Comparison of ENCODE assay signal across 8 mouse cellular contexts in the genomic region with DNA sequence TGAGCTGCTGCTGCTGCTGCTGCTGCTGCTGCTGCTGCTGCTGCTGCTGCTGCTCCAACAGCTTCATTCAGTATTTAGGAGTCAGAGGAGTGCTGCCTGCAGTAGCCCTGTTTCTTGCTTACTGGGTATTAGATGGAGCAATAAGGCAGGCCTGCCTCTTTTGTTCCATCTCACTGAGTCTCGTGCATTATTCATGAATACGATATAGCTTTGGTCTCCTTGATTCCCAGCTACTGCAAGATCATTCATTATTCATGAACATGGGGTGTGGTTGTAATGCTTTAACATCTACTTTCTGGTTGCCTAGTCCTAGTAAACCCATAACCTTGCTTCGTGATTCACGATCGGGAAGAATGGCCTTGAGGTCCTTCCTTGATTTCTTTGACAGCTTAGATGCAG. TPM values are rescaled to one million over a fixed set of nuclear protein-coding genes. Genes with fewer than 3 reads are reported as not detected.
DNase-seq lines count a peak whose midpoint lies in the region; ATAC-seq and TF ChIP-seq lines count a peak whose summit lies in the region.

No protein-coding gene starts in this region.

- 0 out of 2 replicates have a peak, but pooled peaks cover 2% of the 10 kb centered on the region for H3K36me3 ChIP-seq in intestine, embryonic 14.5 days (ENCODE audit: control insufficient read depth, insufficient read depth, low read length)
- H3K36me3 ChIP-seq in intestine, embryonic 16.5 days (ENCODE audit: control insufficient read depth, insufficient read depth, low read length): no peaks in the 10 kb centered on the region
- H3K36me3 ChIP-seq in MEL (ENCODE audit: control insufficient read depth in 1 of 2, insufficient read depth in 2 of 2, low read length in 2 of 2): peaks cover 11 to 47% of the 10 kb centered on the region in 2 experiments
- H3K36me3 ChIP-seq in forebrain, embryonic 13.5 days (ENCODE audit: poor library complexity, severe bottlenecking): peaks cover 7% of the 10 kb centered on the region; the same call in 1 of the 2 replicates
- peaks cover 6% of the 10 kb centered on the region; the same call in 1 of the 2 replicates for H3K36me3 ChIP-seq in midbrain, embryonic 12.5 days

- H3K9ac ChIP-seq in intestine, embryonic 14.5 days (ENCODE audit: low read length): no peak overlapping the region
- no peak overlapping the region for H3K9ac ChIP-seq in intestine, embryonic 16.5 days (ENCODE audit: low read depth, low read length)
- peak overlapping the region; percentile 41 for H3K9ac ChIP-seq in MEL (ENCODE audit: control insufficient read depth, low read depth, low read length, poor library complexity, severe bottlenecking)
- no peak overlapping the region for H3K9ac ChIP-seq in forebrain, embryonic 13.5 days
- no peak overlapping the region for H3K9ac ChIP-seq in midbrain, embryonic 12.5 days (replicated peaks)

- no peak for TF ChIP-seq CTCF in MEL (IDR thresholded peaks at IDR 0.05 in 2 of 3, conservative IDR thresholded peaks at IDR 0.05 in 1 of 3; ENCODE audit: control insufficient read depth in 1 of 3, insufficient read depth in 1 of 3, low read depth in 2 of 3, low read length in 3 of 3, poor library complexity in 1 of 3, severe bottlenecking in 1 of 3)

- no peaks in the 10 kb centered on the region for H3K27me3 ChIP-seq in intestine, embryonic 14.5 days (replicated peaks; ENCODE audit: control insufficient read depth, insufficient read depth, low read length)
- no peaks in the 10 kb centered on the region for H3K27me3 ChIP-seq in intestine, embryonic 16.5 days (replicated peaks; ENCODE audit: control insufficient read depth, insufficient read depth, low read length)
- H3K27me3 ChIP-seq in MEL (ENCODE audit: control insufficient read depth in 1 of 2, insufficient read depth in 2 of 2, low read length in 2 of 2): no peaks in the 10 kb centered on the region
- no peaks in the 10 kb centered on the region for H3K27me3 ChIP-seq in forebrain, embryonic 13.5 days
- no peaks in the 10 kb centered on the region for H3K27me3 ChIP-seq in midbrain, embryonic 12.5 days

- no peak overlapping the region for H3K4me2 ChIP-seq in intestine, embryonic 14.5 days (ENCODE audit: low read length)
- H3K4me2 ChIP-seq in intestine, embryonic 16.5 days (ENCODE audit: low read depth, low read length): no peak overlapping the region
- H3K4me2 ChIP-seq in forebrain, embryonic 13.5 days: peak overlapping the region; percentile 35
- peak overlapping the region; percentile 34 for H3K4me2 ChIP-seq in midbrain, embryonic 12.5 days (replicated peaks)

- H3K4me3 ChIP-seq in intestine, embryonic 14.5 days (ENCODE audit: low read depth, low read length): peak overlapping the region; percentile 61; the same call in 1 of the 2 replicates
- no peak overlapping the region for H3K4me3 ChIP-seq in intestine, embryonic 16.5 days (ENCODE audit: low read length)
- H3K4me3 ChIP-seq in MEL (ENCODE audit: control insufficient read depth in 1 of 2, insufficient read depth in 1 of 2, low read depth in 2 of 2, low read length in 2 of 2): peak overlapping the region in 1 of 2 experiments; percentile 16; a peak in 2 of 4 replicates
- H3K4me3 ChIP-seq in forebrain, embryonic 13.5 days: peak overlapping the region; percentile 60; the same call in 1 of the 2 replicates
- H3K4me3 ChIP-seq in midbrain, embryonic 12.5 days: peak overlapping the region; percentile 65; the same call in 1 of the 2 replicates

- no peak overlapping the region for H3K27ac ChIP-seq in intestine, embryonic 14.5 days (ENCODE audit: low read depth)
- H3K27ac ChIP-seq in intestine, embryonic 16.5 days (ENCODE audit: low read length): no peak overlapping the region; the same call in 1 of the 2 replicates
- H3K27ac ChIP-seq in MEL (ENCODE audit: control insufficient read depth, low read depth, low read length): peak overlapping the region; percentile 18
- H3K27ac ChIP-seq in forebrain, embryonic 13.5 days: peak overlapping the region; percentile 83
- H3K27ac ChIP-seq in midbrain, embryonic 12.5 days (replicated peaks): peak overlapping the region; percentile 86

- TF ChIP-seq POLR2A in MEL (IDR thresholded peaks at IDR 0.05; ENCODE audit: control insufficient read depth in 1 of 2, insufficient read depth in 1 of 2, low read depth in 1 of 2, low read length in 2 of 2, poor library complexity in 1 of 2): no peak

- no peak for ATAC-seq in intestine, embryonic 14.5 days (replicated peaks; ENCODE audit: low FRiP score, low TSS enrichment, low read depth)
- ATAC-seq in intestine, embryonic 16.5 days: no peak; the same call in 1 of the 2 replicates
- ATAC-seq in forebrain, embryonic 13.5 days: peak; percentile 83
- ATAC-seq in midbrain, embryonic 12.5 days (ENCODE audit: low FRiP score, low read depth): peak; percentile 85

- peaks cover 33% of the 10 kb centered on the region for H3K79me2 ChIP-seq in MEL (ENCODE audit: control insufficient read depth, insufficient read depth, low read length, poor library complexity)

- no peaks in the 10 kb centered on the region for H3K9me3 ChIP-seq in intestine, embryonic 14.5 days (ENCODE audit: control insufficient read depth, low read length)
- H3K9me3 ChIP-seq in intestine, embryonic 16.5 days (ENCODE audit: control insufficient read depth, low read length): no peaks in the 10 kb centered on the region
- H3K9me3 ChIP-seq in MEL (replicated peaks; ENCODE audit: insufficient read depth, low read length): no peaks in the 10 kb centered on the region
- no peaks in the 10 kb centered on the region; the same call in 1 of the 2 replicates for H3K9me3 ChIP-seq in forebrain, embryonic 13.5 days (replicated peaks)
- no peaks in the 10 kb centered on the region for H3K9me3 ChIP-seq in midbrain, embryonic 12.5 days

- WGBS in intestine, embryonic 14.5 days: 24% methylated on average over 5 of the region's 5 CpGs
- 29% methylated on average over 5 of the region's 5 CpGs for WGBS in intestine, embryonic 16.5 days
- 18% methylated on average over 5 of the region's 5 CpGs for WGBS in forebrain, embryonic 13.5 days
- 32% methylated on average over 5 of the region's 5 CpGs for WGBS in midbrain, embryonic 12.5 days

- DNase-seq in intestine, embryonic 14.5 days (ENCODE audit: low spot score): no peak
- no peak for DNase-seq in MEL (ENCODE audit: low read depth, low spot score)
- DNase-seq in left cerebral cortex, adult 8-10 months (ENCODE audit: low spot score in 2 of 2): no peak
- DNase-seq in thymus, postnatal 10 days (ENCODE audit: low spot score in 2 of 2): no peak
- no peak for DNase-seq in layer of hippocampus, adult 8-10 months (ENCODE audit: low spot score in 2 of 2)

- no peak for TF ChIP-seq EP300 in MEL (IDR thresholded peaks at IDR 0.05; ENCODE audit: low read depth in 1 of 2, low read length in 2 of 2)

- TF ChIP-seq RAD21 in MEL (IDR thresholded peaks at IDR 0.05; ENCODE audit: low read depth, low read length): no peak

- peaks cover 3% of the 10 kb centered on the region; the same call in 1 of the 2 replicates for H3K4me1 ChIP-seq in intestine, embryonic 14.5 days (replicated peaks; ENCODE audit: control insufficient read depth, insufficient read depth, low read length)
- H3K4me1 ChIP-seq in intestine, embryonic 16.5 days (ENCODE audit: control insufficient read depth, insufficient read depth, low read length): no peaks in the 10 kb centered on the region
- peaks cover 13 to 32% of the 10 kb centered on the region in 2 experiments for H3K4me1 ChIP-seq in MEL (ENCODE audit: control insufficient read depth in 1 of 2, insufficient read depth in 2 of 2, low read length in 2 of 2)
- peaks cover 37% of the 10 kb centered on the region for H3K4me1 ChIP-seq in forebrain, embryonic 13.5 days
- 0 out of 2 replicates have a peak, but pooled peaks cover 4% of the 10 kb centered on the region for H3K4me1 ChIP-seq in midbrain, embryonic 12.5 days

RNA-seq across cellular contexts. Expression of gene Uba1, which starts 4.2 kb away (rescaled TPM):
- polyA plus RNA-seq in intestine, embryonic 14.5 days (2014; fragmentation: Nextera tagmentation; extraction: Ambion mirVana): 189 and 191 TPM in 2 replicates
- polyA plus RNA-seq in intestine, embryonic 16.5 days (2015; fragmentation: Nextera tagmentation; extraction: Ambion mirVana): 185 and 187 TPM in 2 replicates
- 269 and 295 TPM in 2 replicates for total RNA-seq in MEL (2012; rRNA removed)
- polyA plus RNA-seq in MEL (2012; ENCODE audit: insufficient read depth in 1 of 2, insufficient read length in 2 of 2, low read depth in 1 of 2, low replicate concordance in 2 of 2, missing spikeins in 1 of 2): 100 to 1,000 TPM; 530 to 704 TPM
- 334 and 366 TPM in 2 replicates for polyA plus RNA-seq in forebrain, embryonic 13.5 days (2015; fragmentation: Nextera tagmentation; extraction: Ambion mirVana)
- polyA plus RNA-seq in midbrain, embryonic 12.5 days (2016; fragmentation: Nextera tagmentation; extraction: Ambion mirVana): 372 and 374 TPM in 2 replicates
- 100 to 1,000 TPM; 334 to 390 (median 365) TPM for total RNA-seq in left cerebral cortex, adult 8-10 months (2022)
- total RNA-seq in layer of hippocampus, adult 8-10 months (2022): 100 to 1,000 TPM; 362 to 415 (median 372) TPM

RNA-seq across cellular contexts. Expression of gene Cdk16, which starts 25.4 kb away (rescaled TPM):
- 74.6 and 81.6 TPM in 2 replicates for polyA plus RNA-seq in intestine, embryonic 14.5 days (2014; fragmentation: Nextera tagmentation; extraction: Ambion mirVana)
- 83.0 and 89.0 TPM in 2 replicates for polyA plus RNA-seq in intestine, embryonic 16.5 days (2015; fragmentation: Nextera tagmentation; extraction: Ambion mirVana)
- 31.9 and 36.6 TPM in 2 replicates for total RNA-seq in MEL (2012; rRNA removed)
- polyA plus RNA-seq in MEL (2012; ENCODE audit: insufficient read depth in 1 of 2, insufficient read length in 2 of 2, low read depth in 1 of 2, low replicate concordance in 2 of 2, missing spikeins in 1 of 2): 100 to 1,000 TPM in 1 of 2 experiments, not detected in 1; 136 TPM
- polyA plus RNA-seq in forebrain, embryonic 13.5 days (2015; fragmentation: Nextera tagmentation; extraction: Ambion mirVana): 101 and 106 TPM in 2 replicates
- polyA plus RNA-seq in midbrain, embryonic 12.5 days (2016; fragmentation: Nextera tagmentation; extraction: Ambion mirVana): 136 and 150 TPM in 2 replicates
- total RNA-seq in left cerebral cortex, adult 8-10 months (2022): 100 to 1,000 TPM; 227 to 241 (median 232) TPM
- 100 to 1,000 TPM; 185 to 215 (median 189) TPM for total RNA-seq in layer of hippocampus, adult 8-10 months (2022)

RNA-seq across cellular contexts. Expression of gene Usp11, which starts 41.4 kb away (rescaled TPM):
- polyA plus RNA-seq in intestine, embryonic 14.5 days (2014; fragmentation: Nextera tagmentation; extraction: Ambion mirVana): 36.9 and 41.6 TPM in 2 replicates
- polyA plus RNA-seq in intestine, embryonic 16.5 days (2015; fragmentation: Nextera tagmentation; extraction: Ambion mirVana): 25.6 and 27.6 TPM in 2 replicates
- 13.8 and 17.8 TPM in 2 replicates for total RNA-seq in MEL (2012; rRNA removed)
- 10 to 100 TPM in 1 of 2 experiments, not detected in 1; 34.4 TPM for polyA plus RNA-seq in MEL (2012; ENCODE audit: insufficient read depth in 1 of 2, insufficient read length in 2 of 2, low read depth in 1 of 2, low replicate concordance in 2 of 2, missing spikeins in 1 of 2)
- polyA plus RNA-seq in forebrain, embryonic 13.5 days (2015; fragmentation: Nextera tagmentation; extraction: Ambion mirVana): 69.6 and 76.4 TPM in 2 replicates
- polyA plus RNA-seq in midbrain, embryonic 12.5 days (2016; fragmentation: Nextera tagmentation; extraction: Ambion mirVana): 85.7 and 86.4 TPM in 2 replicates
- 100 to 1,000 TPM; 115 to 130 (median 124) TPM for total RNA-seq in left cerebral cortex, adult 8-10 months (2022)
- total RNA-seq in layer of hippocampus, adult 8-10 months (2022): 100 to 1,000 TPM; 111 to 139 (median 126) TPM

RNA-seq across cellular contexts. Expression of gene Ndufb11, which starts 44.9 kb away (rescaled TPM):
- 258 and 267 TPM in 2 replicates for polyA plus RNA-seq in intestine, embryonic 14.5 days (2014; fragmentation: Nextera tagmentation; extraction: Ambion mirVana)
- 269 and 279 TPM in 2 replicates for polyA plus RNA-seq in intestine, embryonic 16.5 days (2015; fragmentation: Nextera tagmentation; extraction: Ambion mirVana)
- total RNA-seq in MEL (2012; rRNA removed): 252 and 262 TPM in 2 replicates
- 100 to 1,000 TPM in 1 of 2 experiments, not detected in 1; 357 TPM for polyA plus RNA-seq in MEL (2012; ENCODE audit: insufficient read depth in 1 of 2, insufficient read length in 2 of 2, low read depth in 1 of 2, low replicate concordance in 2 of 2, missing spikeins in 1 of 2)
- 203 and 233 TPM in 2 replicates for polyA plus RNA-seq in forebrain, embryonic 13.5 days (2015; fragmentation: Nextera tagmentation; extraction: Ambion mirVana)
- polyA plus RNA-seq in midbrain, embryonic 12.5 days (2016; fragmentation: Nextera tagmentation; extraction: Ambion mirVana): 193 and 195 TPM in 2 replicates
- 100 to 1,000 TPM; 135 to 153 (median 146) TPM for total RNA-seq in left cerebral cortex, adult 8-10 months (2022)
- total RNA-seq in layer of hippocampus, adult 8-10 months (2022): 100 to 1,000 TPM; 133 to 165 (median 154) TPM

RNA-seq across cellular contexts. Expression of gene Rbm10, which starts 45.0 kb away (rescaled TPM):
- polyA plus RNA-seq in intestine, embryonic 14.5 days (2014; fragmentation: Nextera tagmentation; extraction: Ambion mirVana): 58.6 and 60.4 TPM in 2 replicates
- 55.1 and 55.3 TPM in 2 replicates for polyA plus RNA-seq in intestine, embryonic 16.5 days (2015; fragmentation: Nextera tagmentation; extraction: Ambion mirVana)
- total RNA-seq in MEL (2012; rRNA removed): 154 and 158 TPM in 2 replicates
- 100 to 1,000 TPM in 1 of 2 experiments, not detected in 1; 183 TPM for polyA plus RNA-seq in MEL (2012; ENCODE audit: insufficient read depth in 1 of 2, insufficient read length in 2 of 2, low read depth in 1 of 2, low replicate concordance in 2 of 2, missing spikeins in 1 of 2)
- polyA plus RNA-seq in forebrain, embryonic 13.5 days (2015; fragmentation: Nextera tagmentation; extraction: Ambion mirVana): 76.6 and 83.1 TPM in 2 replicates
- 80.8 and 83.9 TPM in 2 replicates for polyA plus RNA-seq in midbrain, embryonic 12.5 days (2016; fragmentation: Nextera tagmentation; extraction: Ambion mirVana)
- total RNA-seq in left cerebral cortex, adult 8-10 months (2022): 10 to 100 TPM; 38.5 to 42.3 (median 40.2) TPM
- 10 to 100 TPM; 40.4 to 59.9 (median 50.0) TPM for total RNA-seq in layer of hippocampus, adult 8-10 months (2022)

Comparison
In these comparisons a context has a peak if more than half of its experiments do, and no peak if none do; other contexts are left out.
1. ATAC-seq: peak in forebrain, embryonic 13.5 days (single experiment) and midbrain, embryonic 12.5 days (single experiment); none in intestine, embryonic 14.5 days (single experiment) and intestine, embryonic 16.5 days (single experiment).
2. H3K27ac ChIP-seq: peak in MEL (single experiment), forebrain, embryonic 13.5 days (single experiment) and midbrain, embryonic 12.5 days (single experiment); none in intestine, embryonic 14.5 days (single experiment) and intestine, embryonic 16.5 days (single experiment).
3. H3K4me2 ChIP-seq: peak in forebrain, embryonic 13.5 days (single experiment) and midbrain, embryonic 12.5 days (single experiment); none in intestine, embryonic 14.5 days (single experiment) and intestine, embryonic 16.5 days (single experiment).